Mouse (Mus musculus): ENCODE measurements around the gene Ift57.

The Ift57 gene

GRCm38 (mm10) chr16:49753318-49753717 is 54.3 kb downstream of the Ift57 start:
- no peak for DNase-seq (ENCODE audit: low spot score)

GRCm38 (mm10) chr16:49760517-49761203 is 61.6 kb downstream of the Ift57 start:
- DNase-seq (ENCODE audit: low spot score), result no peak

- DNase-seq (ENCODE audit: low spot score), result no peak
Observed at GRCm38 (mm10) chr16:49761981-49762380, 62.9 kb downstream of the Ift57 start.

- peak; percentile 70 for DNase-seq (ENCODE audit: low spot score)
Observed at GRCm38 (mm10) chr16:49766326-49766725, 67.3 kb downstream of the Ift57 start.

- DNase-seq (ENCODE audit: low spot score), result no peak
Observed at GRCm38 (mm10) chr16:49768491-49769031, 69.5 kb downstream of the Ift57 start.

- DNase-seq (ENCODE audit: low spot score), result peak; percentile 82
Observed at GRCm38 (mm10) chr16:49769831-49770261, 70.8 kb downstream of the Ift57 start.

- DNase-seq (ENCODE audit: low spot score), result no peak
Observed at GRCm38 (mm10) chr16:49770320-49771189, 71.5 kb downstream of the Ift57 start.

GRCm38 (mm10) chr16:49771609-49772396 is 72.8 kb downstream of the Ift57 start:
- DNase-seq (ENCODE audit: low spot score), result peak; percentile 83

- DNase-seq (ENCODE audit: low spot score), result no peak
Observed at GRCm38 (mm10) chr16:49772576-49772975, 73.5 kb downstream of the Ift57 start.

GRCm38 (mm10) chr16:49773068-49773467 is 74.0 kb downstream of the Ift57 start:
- DNase-seq (ENCODE audit: low spot score), result no peak

GRCm38 (mm10) chr16:49774059-49775001 is 75.3 kb downstream of the Ift57 start:
- no peak for DNase-seq (ENCODE audit: low spot score)

- peak; percentile 86 for DNase-seq (ENCODE audit: low spot score)
Observed at GRCm38 (mm10) chr16:49775002-49775966, 76.3 kb downstream of the Ift57 start.

GRCm38 (mm10) chr16:49776981-49777380 is 77.9 kb downstream of the Ift57 start:
- peak; percentile 83 for DNase-seq (ENCODE audit: low spot score)

- no peak for DNase-seq (ENCODE audit: low spot score)
Observed at GRCm38 (mm10) chr16:49781556-49782156, 82.6 kb downstream of the Ift57 start.

GRCm38 (mm10) chr16:49783369-49783768 is 84.3 kb downstream of the Ift57 start:
- DNase-seq (ENCODE audit: low spot score), result no peak

GRCm38 (mm10) chr16:49786116-49786515 is 87.1 kb downstream of the Ift57 start:
- DNase-seq (ENCODE audit: low spot score), result no peak

GRCm38 (mm10) chr16:49787714-49788113 is 88.7 kb downstream of the Ift57 start:
- no peak for DNase-seq (ENCODE audit: low spot score)

- no peak for DNase-seq (ENCODE audit: low spot score)
Observed at GRCm38 (mm10) chr16:49790575-49791465, 91.8 kb downstream of the Ift57 start.

All from c-Kit-positive CD71-positive TER-119-positive erythroid progenitor cells, embryonic 14.5 days (primary cell).